Mouse (Mus musculus): ENCODE measurements around the gene Sec61a2.

DNA sequence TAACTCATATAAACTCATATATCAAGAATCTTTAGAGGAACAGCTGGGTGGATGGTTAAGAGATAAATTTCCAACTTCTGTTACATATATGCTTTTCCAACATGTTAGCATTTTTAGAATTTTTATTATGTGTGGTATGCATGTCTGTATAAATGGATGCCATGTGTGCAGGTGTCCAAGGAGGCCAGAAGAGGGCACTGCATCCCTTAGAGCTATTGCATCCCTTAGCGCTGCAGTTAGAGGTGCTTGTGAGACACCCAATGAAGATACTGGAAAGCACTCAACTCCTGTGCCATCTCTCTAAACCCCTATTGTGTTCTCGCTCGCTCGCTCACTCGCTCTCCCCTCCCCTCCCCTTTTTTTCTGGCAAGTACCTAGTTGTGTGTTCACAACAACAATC lies 4.9 kb upstream of the Sec61a2 start:
- TF ChIP-seq ZKSCAN1 (IDR thresholded peaks at IDR 0.05; ENCODE audit: borderline replicate concordance, low read depth, low read length) (no peak), RAD21 (IDR thresholded peaks at IDR 0.05; ENCODE audit: low read depth, low read length) (peak; percentile 85), IRF4 (IDR thresholded peaks at IDR 0.05; ENCODE audit: low read depth, low read length) (0 out of 2 replicates have a peak, but pooled peaks have one; percentile 24), USF1 (IDR thresholded peaks at IDR 0.05; ENCODE audit: low read depth, low read length) (no peak), POLR2A (IDR thresholded peaks at IDR 0.05; ENCODE audit: low read depth, low read length) (no peak), CTCF (conservative IDR thresholded peaks at IDR 0.05 in 1 of 2, IDR thresholded peaks at IDR 0.05 in 1 of 2; ENCODE audit: low read depth in 2 of 2, low read length in 2 of 2) (peak; percentile 76 to 85), ZNF384 (IDR thresholded peaks at IDR 0.05; ENCODE audit: low read depth, low read length) (no peak), SIN3A (IDR thresholded peaks at IDR 0.05; ENCODE audit: low read length) (peak; percentile 39; the same call in 1 of the 2 replicates), USF2 (conservative IDR thresholded peaks at IDR 0.05; ENCODE audit: low read depth, low read length) (no peak), MAX (IDR thresholded peaks at IDR 0.05; ENCODE audit: low read length) (peak; percentile 39; the same call in 1 of the 2 replicates), SMC3 (IDR thresholded peaks at IDR 0.05; ENCODE audit: low read depth, low read length) (peak; percentile 85), CHD2 (IDR thresholded peaks at IDR 0.05; ENCODE audit: low read length) (no peak), EP300 (IDR thresholded peaks at IDR 0.05; ENCODE audit: low read length) (no peak), MEF2A (IDR thresholded peaks at IDR 0.05; ENCODE audit: borderline replicate concordance, low read depth, low read length) (0 out of 2 replicates have a peak, but pooled peaks have one; percentile 29)

Measured in CH12.LX (cell line).